Mouse (Mus musculus) myocyte (in vitro differentiated cells): ENCODE data around the gene Btbd2.

ENCODE experiments used
- CEBPB ChIP-seq: IDR thresholded peaks from 2 replicates; pipeline ENCODE4 v1.6.1; 2011; ENCODE audit warnings: mild to moderate bottlenecking, moderate library complexity; ENCODE audit not compliant: poor library complexity, insufficient read depth, severe bottlenecking
- E2F4 ChIP-seq: IDR thresholded peaks from one replicate; pipeline ENCODE4 v1.6.1; 2011; ENCODE audit warnings: mild to moderate bottlenecking, control low read depth, moderate library complexity; ENCODE audit not compliant: insufficient read depth
- MAX ChIP-seq: IDR thresholded peaks from one replicate; pipeline ENCODE4 v1.6.1; 2011; ENCODE audit warnings: low read depth, mild to moderate bottlenecking, control low read depth
- MYOD1 ChIP-seq, 3 experiments: IDR thresholded peaks; one replicate each; pipeline ENCODE4 v1.6.1; 2011; ENCODE audit warnings: control low read depth in 2 of 3, low read depth in 2 of 3, mild to moderate bottlenecking in 2 of 3, moderate library complexity in 1 of 3; ENCODE audit not compliant: insufficient read length in 2 of 3, control insufficient read depth in 1 of 3
- MYOG ChIP-seq, 3 experiments: IDR thresholded peaks; one replicate each; pipeline ENCODE4 v1.6.1; 2011; ENCODE audit warnings: control low read depth in 2 of 3, low read depth in 2 of 3, mild to moderate bottlenecking in 2 of 3; ENCODE audit not compliant: insufficient read length in 2 of 3, control insufficient read depth in 1 of 3, insufficient read depth in 1 of 3
- POLR2A ChIP-seq: IDR thresholded peaks from one replicate; pipeline ENCODE4 v1.6.1; 2011; ENCODE audit warnings: low read depth, mild to moderate bottlenecking, control low read depth, moderate library complexity; ENCODE audit not compliant: insufficient read length
- POLR2AphosphoS2 ChIP-seq: IDR thresholded peaks from one replicate; pipeline ENCODE4 v1.6.1; 2011; ENCODE audit warnings: low read depth, control low read depth; ENCODE audit not compliant: insufficient read length
- REST ChIP-seq: IDR thresholded peaks from one replicate; pipeline ENCODE4 v1.6.1; 2011; ENCODE audit warnings: mild to moderate bottlenecking, control low read depth, moderate library complexity; ENCODE audit not compliant: insufficient read depth, insufficient read length
- SRF ChIP-seq: IDR thresholded peaks from one replicate; pipeline ENCODE4 v1.6.1; 2011; ENCODE audit warnings: low read depth; ENCODE audit not compliant: control insufficient read depth, insufficient read length
- TCF12 ChIP-seq: IDR thresholded peaks from one replicate; pipeline ENCODE4 v1.6.1; 2011; ENCODE audit warnings: mild to moderate bottlenecking, control low read depth; ENCODE audit not compliant: poor library complexity, insufficient read depth, severe bottlenecking
- TCF3 ChIP-seq: IDR thresholded peaks from one replicate; pipeline ENCODE4 v1.6.1; 2011; ENCODE audit warnings: low read depth, control low read depth; ENCODE audit not compliant: insufficient read length
- USF1 ChIP-seq: IDR thresholded peaks from one replicate; pipeline ENCODE4 v1.6.1; 2011; ENCODE audit warnings: low read depth, mild to moderate bottlenecking, control low read depth, moderate library complexity

DNA sequence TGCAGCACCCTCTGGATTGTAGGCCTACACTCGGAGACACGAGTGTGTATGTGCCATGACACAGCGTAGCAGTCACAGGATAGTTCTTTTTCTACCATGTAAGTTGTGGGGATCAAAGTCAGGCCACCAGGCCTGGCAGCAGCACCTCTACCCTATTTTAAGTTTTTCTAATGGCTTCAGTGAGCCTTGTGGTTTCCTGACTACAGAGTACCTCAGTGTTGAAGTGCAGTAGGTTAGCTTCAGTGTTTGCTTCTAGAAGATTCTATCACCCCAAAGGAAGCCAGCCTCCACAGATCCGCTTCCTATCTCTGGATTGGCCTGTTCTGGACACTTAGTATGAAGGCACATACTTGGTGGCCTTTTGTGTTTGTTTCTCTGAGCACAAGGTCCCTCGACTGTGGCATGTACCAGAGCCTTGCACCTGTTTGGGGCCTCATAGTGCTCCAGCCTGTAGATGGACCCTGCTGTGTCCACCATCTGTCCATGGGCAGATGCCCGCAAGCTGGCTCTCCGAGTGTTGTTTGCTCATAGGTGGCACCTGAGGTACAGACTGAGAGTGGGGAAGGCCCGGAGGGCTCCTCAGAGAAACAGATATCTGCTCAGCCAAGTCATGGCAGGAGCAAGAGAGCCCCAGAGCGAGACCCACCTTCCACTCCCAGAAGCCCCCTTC, 46.6 kb downstream of the Btbd2 start:
- TF ChIP-seq POLR2A, result no peak
- no peak for TF ChIP-seq MAX
- no peak for TF ChIP-seq USF1
- TF ChIP-seq E2F4, result no peak
- TF ChIP-seq POLR2AphosphoS2, result no peak
- TF ChIP-seq MYOD1 (IDR thresholded peaks at IDR 0.05; ENCODE audit: control insufficient read depth in 1 of 3, insufficient read length in 2 of 3, low read depth in 2 of 3), result no peak
- TF ChIP-seq MYOG (IDR thresholded peaks at IDR 0.05; ENCODE audit: control insufficient read depth in 1 of 3, insufficient read depth in 1 of 3, insufficient read length in 2 of 3, low read depth in 2 of 3), result no peak
- TF ChIP-seq TCF12, result no peak
- TF ChIP-seq SRF, result no peak
- no peak for TF ChIP-seq CEBPB
- TF ChIP-seq TCF3, result no peak
- TF ChIP-seq REST, result no peak
